Mouse (Mus musculus) limb, embryonic 13.5 days (tissue): ENCODE measurements around the gene Tjp1. TPM values are rescaled to one million over a fixed set of nuclear protein-coding genes. Genes with fewer than 3 reads are reported as not detected.
A peak's percentile ranks its signal among the peaks of the same experiment; 100 is the strongest.

Experiments used
- ATAC-seq: fragments of 200-750 bp; cut with Nextera tagmentation; 2 replicates; pipeline ENCODE4 v1.8.0; 2017; ENCODE audit warnings: low read depth, moderate number of reproducible peaks, moderate TSS enrichment; ENCODE audit not compliant: low FRiP score
- H3K27ac ChIP-seq: fragments of 300-500 bp; sonication (generic); 2 replicates; pipeline ENCODE4 v1.5.1; 2015; ENCODE audit warnings: inconsistent platforms, mild to moderate bottlenecking, moderate library complexity
- H3K27me3 ChIP-seq: fragments of 300-500 bp; sonication (generic); 2 replicates; pipeline ENCODE4 v1.6.1; 2015; ENCODE audit warnings: mild to moderate bottlenecking, inconsistent platforms
- H3K36me3 ChIP-seq: fragments of 300-500 bp; sonication (generic); 2 replicates; pipeline ENCODE4 v1.6.1; 2015; ENCODE audit warnings: inconsistent platforms, mild to moderate bottlenecking, moderate library complexity
- H3K4me1 ChIP-seq: fragments of 300-500 bp; sonication (generic); 2 replicates; pipeline ENCODE4 v1.6.1; 2015; ENCODE audit warnings: inconsistent platforms
- H3K4me2 ChIP-seq: fragments of 300-500 bp; sonication (generic); replicated peaks from 2 replicates; pipeline ENCODE4 v1.6.1; 2015; ENCODE audit warnings: inconsistent platforms, mild to moderate bottlenecking, moderate library complexity
- H3K4me3 ChIP-seq: fragments of 300-500 bp; sonication (generic); 2 replicates; pipeline ENCODE4 v1.5.1; 2015; ENCODE audit warnings: moderate library complexity, mild to moderate bottlenecking, inconsistent platforms
- H3K9ac ChIP-seq: fragments of 300-500 bp; sonication (generic); 2 replicates; pipeline ENCODE4 v1.6.1; 2015; ENCODE audit warnings: mild to moderate bottlenecking, inconsistent platforms
- H3K9me3 ChIP-seq: fragments of 300-500 bp; sonication (generic); 2 replicates; pipeline ENCODE4 v1.6.1; 2016; ENCODE audit warnings: inconsistent platforms
- WGBS: fragments of 180-500 bp; shearing (Covaris S2); methylation state at CpG from one replicate; pipeline ENCODE4 v1.1.7; 2015; 5-methylcytosine and 5-hydroxymethylcytosine counted together
- polyA plus RNA-seq: library from polyadenylated mRNA; unstranded; fragments of >200 nt; fragmentation: Nextera tagmentation; extraction: Ambion mirVana; gene quantifications from 2 replicates; pipeline ENCODE4 v1.2.1, GENCODE M21; 2015

Gene Tjp1
- polyA plus RNA-seq, 1 experiment from 2014 or later: 22.0 TPM

GRCm38 (mm10) chr7:65419926-65420325 is 107.7 kb downstream of the Tjp1 start:
- H3K4me2 ChIP-seq: no peak overlapping the region
- H3K27me3 ChIP-seq: no peaks in the 10 kb centered on the region
- no peak for ATAC-seq
- no peak overlapping the region for H3K9ac ChIP-seq
- H3K4me1 ChIP-seq: peaks cover 52% of the 10 kb centered on the region
- peak overlapping the region; percentile 65; the same call in 1 of the 2 replicates for H3K27ac ChIP-seq
- WGBS: 63% methylated on average over 1 of the region's 1 CpGs
- no peak overlapping the region for H3K4me3 ChIP-seq
- no peaks in the 10 kb centered on the region for H3K36me3 ChIP-seq
- H3K9me3 ChIP-seq: no peaks in the 10 kb centered on the region

- Histone ChIP-seq H3K4me1 (peaks cover 57% of the 10 kb centered on the region), H3K27me3 (no peaks in the 10 kb centered on the region), H3K4me3 (no peak overlapping the region), H3K9ac (no peak overlapping the region), H3K27ac (no peak overlapping the region), H3K36me3 (no peaks in the 10 kb centered on the region), H3K9me3 (no peaks in the 10 kb centered on the region), H3K4me2 (no peak overlapping the region)
- 68% methylated on average over 3 of the region's 3 CpGs for WGBS
- no peak for ATAC-seq
Measured at GRCm38 (mm10) chr7:65419012-65419411, 108.6 kb downstream of the Tjp1 start.

GRCm38 (mm10) chr7:65418366-65418911 is 109.1 kb downstream of the Tjp1 start:
- H3K4me2 ChIP-seq: no peak overlapping the region
- no peak overlapping the region for H3K27ac ChIP-seq
- ATAC-seq: no peak
- H3K27me3 ChIP-seq: no peaks in the 10 kb centered on the region
- no peak overlapping the region for H3K9ac ChIP-seq
- WGBS: 72% methylated on average over 10 of the region's 10 CpGs
- H3K4me1 ChIP-seq: peaks cover 63% of the 10 kb centered on the region
- no peaks in the 10 kb centered on the region for H3K9me3 ChIP-seq
- no peaks in the 10 kb centered on the region for H3K36me3 ChIP-seq
- no peak overlapping the region for H3K4me3 ChIP-seq

GRCm38 (mm10) chr7:65417231-65418100 is 110.1 kb downstream of the Tjp1 start:
- Histone ChIP-seq H3K4me2 (peak overlapping the region; percentile 21; the same call in 1 of the 2 replicates), H3K9me3 (no peaks in the 10 kb centered on the region), H3K4me1 (peaks cover 65% of the 10 kb centered on the region), H3K4me3 (no peak overlapping the region), H3K27me3 (no peaks in the 10 kb centered on the region), H3K27ac (peak overlapping the region; percentile 52; the same call in 1 of the 2 replicates), H3K36me3 (no peaks in the 10 kb centered on the region), H3K9ac (0 out of 2 replicates have a peak overlapping the region, but pooled peaks have one; percentile 13)
- WGBS: 41% methylated on average over 10 of the region's 10 CpGs
- ATAC-seq: no peak

- Histone ChIP-seq H3K4me3 (no peak overlapping the region), H3K4me2 (no peak overlapping the region), H3K9ac (no peak overlapping the region), H3K27ac (no peak overlapping the region), H3K36me3 (no peaks in the 10 kb centered on the region), H3K27me3 (no peaks in the 10 kb centered on the region), H3K9me3 (no peaks in the 10 kb centered on the region), H3K4me1 (peaks cover 66% of the 10 kb centered on the region)
- WGBS: 57% methylated on average over 3 of the region's 3 CpGs
- no peak for ATAC-seq
Measured at GRCm38 (mm10) chr7:65416506-65416905, 111.1 kb downstream of the Tjp1 start.

- Histone ChIP-seq H3K27me3 (no peaks in the 10 kb centered on the region), H3K9me3 (no peaks in the 10 kb centered on the region), H3K4me1 (peaks cover 63% of the 10 kb centered on the region), H3K36me3 (no peaks in the 10 kb centered on the region), H3K27ac (no peak overlapping the region), H3K9ac (no peak overlapping the region), H3K4me3 (no peak overlapping the region), H3K4me2 (no peak overlapping the region)
- WGBS: 45% methylated on average over 13 of the region's 13 CpGs
- ATAC-seq: no peak
Measured at GRCm38 (mm10) chr7:65413946-65414945, 113.3 kb downstream of the Tjp1 start.

- H3K36me3 ChIP-seq: no peaks in the 10 kb centered on the region
- no peaks in the 10 kb centered on the region for H3K9me3 ChIP-seq
- H3K9ac ChIP-seq: no peak overlapping the region
- H3K27me3 ChIP-seq: no peaks in the 10 kb centered on the region
- H3K4me3 ChIP-seq: no peak overlapping the region
- peaks cover 33% of the 10 kb centered on the region for H3K4me1 ChIP-seq
- no peak overlapping the region for H3K27ac ChIP-seq
- peak; percentile 38 for ATAC-seq
- WGBS: 53% methylated on average over 7 of the region's 7 CpGs
- H3K4me2 ChIP-seq: no peak overlapping the region
Measured at GRCm38 (mm10) chr7:65410668-65411067, 116.9 kb downstream of the Tjp1 start.

GRCm38 (mm10) chr7:65406427-65406826 is 121.2 kb downstream of the Tjp1 start:
- Histone ChIP-seq H3K36me3 (no peaks in the 10 kb centered on the region), H3K4me3 (no peak overlapping the region), H3K27ac (no peak overlapping the region), H3K4me2 (no peak overlapping the region), H3K27me3 (no peaks in the 10 kb centered on the region), H3K9ac (no peak overlapping the region), H3K4me1 (0 out of 2 replicates have a peak, but pooled peaks cover 8% of the 10 kb centered on the region), H3K9me3 (no peaks in the 10 kb centered on the region)
- WGBS: 77% methylated on average over 3 of the region's 3 CpGs
- ATAC-seq: no peak

GRCm38 (mm10) chr7:65402516-65402915 is 125.1 kb downstream of the Tjp1 start:
- H3K9ac ChIP-seq: no peak overlapping the region
- H3K4me1 ChIP-seq: no peaks in the 10 kb centered on the region
- no peak overlapping the region for H3K4me3 ChIP-seq
- H3K36me3 ChIP-seq: no peaks in the 10 kb centered on the region
- no peak overlapping the region for H3K4me2 ChIP-seq
- ATAC-seq: no peak
- no peaks in the 10 kb centered on the region for H3K27me3 ChIP-seq
- H3K9me3 ChIP-seq: no peaks in the 10 kb centered on the region
- WGBS: 95% methylated on average over 5 of the region's 5 CpGs
- H3K27ac ChIP-seq: no peak overlapping the region

- Histone ChIP-seq H3K27me3 (no peaks in the 10 kb centered on the region), H3K27ac (no peak overlapping the region), H3K9me3 (no peaks in the 10 kb centered on the region), H3K4me1 (no peaks in the 10 kb centered on the region), H3K4me2 (no peak overlapping the region), H3K9ac (no peak overlapping the region), H3K4me3 (no peak overlapping the region), H3K36me3 (no peaks in the 10 kb centered on the region)
- no peak for ATAC-seq
Measured at GRCm38 (mm10) chr7:65401622-65402021, 126.0 kb downstream of the Tjp1 start.

GRCm38 (mm10) chr7:65395891-65396290 is 131.7 kb downstream of the Tjp1 start:
- Histone ChIP-seq H3K36me3 (no peaks in the 10 kb centered on the region), H3K9me3 (no peaks in the 10 kb centered on the region), H3K4me3 (no peak overlapping the region), H3K4me2 (no peak overlapping the region), H3K27ac (no peak overlapping the region), H3K27me3 (no peaks in the 10 kb centered on the region), H3K9ac (no peak overlapping the region), H3K4me1 (peaks cover 13% of the 10 kb centered on the region)
- 74% methylated on average over 4 of the region's 4 CpGs for WGBS
- ATAC-seq: no peak

GRCm38 (mm10) chr7:65395166-65395565 is 132.4 kb downstream of the Tjp1 start:
- Histone ChIP-seq H3K27ac (no peak overlapping the region), H3K27me3 (no peaks in the 10 kb centered on the region)
- WGBS: 80% methylated on average over 5 of the region's 5 CpGs

More at GRCm38 (mm10) chr7:65395166-65395565, 132.4 kb downstream of the Tjp1 start:
- Histone ChIP-seq H3K9ac (no peak overlapping the region), H3K4me3 (no peak overlapping the region), H3K4me2 (no peak overlapping the region), H3K9me3 (no peaks in the 10 kb centered on the region), H3K36me3 (no peaks in the 10 kb centered on the region), H3K4me1 (peaks cover 13% of the 10 kb centered on the region)
- no peak for ATAC-seq
